Mouse (Mus musculus): ENCODE data around the gene Fbxl14.

Gene Fbxl14

GRCm38 (mm10) chr6:119500086-119500485 lies 20.6 kb downstream of the Fbxl14 start:
- no peak for DNase-seq

DNA sequence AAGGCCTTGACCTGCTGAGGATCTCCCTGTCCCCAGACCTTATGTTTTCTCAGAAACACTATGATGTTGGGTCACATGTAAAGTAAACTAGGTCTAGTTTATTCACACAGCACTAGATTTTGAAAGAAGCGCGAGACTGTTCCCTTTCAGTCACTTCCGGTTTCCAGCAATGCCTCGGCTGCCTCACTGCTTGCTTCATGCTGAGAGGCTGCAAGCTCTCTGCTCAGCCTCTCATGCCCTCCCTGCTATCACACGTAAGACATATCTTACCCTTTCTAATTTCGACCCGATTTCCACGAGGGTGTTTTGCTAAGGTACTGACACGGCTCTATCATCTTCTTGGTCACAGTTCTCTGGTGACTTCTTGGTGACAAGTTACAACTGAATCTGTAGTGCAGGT lies 22.6 kb downstream of the Fbxl14 start:
- DNase-seq, result no peak

GRCm38 (mm10) chr6:119504756-119505155 lies 25.3 kb downstream of the Fbxl14 start:
- peak in 1 of 2 experiments; percentile 53 for DNase-seq

GRCm38 (mm10) chr6:119505525-119506225 lies 26.2 kb downstream of the Fbxl14 start:
- no peak for DNase-seq

DNA sequence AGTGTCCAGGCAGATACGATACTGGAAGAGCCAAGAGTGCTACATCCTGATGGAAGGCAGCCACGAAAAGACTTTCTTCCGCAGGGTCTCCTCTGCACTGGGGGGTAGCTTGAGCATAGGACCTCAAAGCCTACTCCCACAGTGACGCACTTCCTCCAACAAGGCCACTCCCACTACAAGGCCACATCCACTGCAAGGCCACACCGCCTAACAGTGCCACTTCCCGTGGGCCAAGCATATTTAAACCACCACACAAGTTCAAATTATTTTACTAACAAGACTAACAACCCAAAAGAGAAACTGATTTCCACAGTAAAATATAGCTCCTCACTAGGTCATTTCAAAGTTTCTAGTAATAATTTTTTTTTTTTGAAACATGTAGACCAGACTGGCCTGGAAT lies 28.8 kb downstream of the Fbxl14 start:
- no peak for DNase-seq

GRCm38 (mm10) chr6:119508634-119509375 lies 29.3 kb downstream of the Fbxl14 start:
- DNase-seq, result peak in 1 of 2 experiments; percentile 34

- DNase-seq, result no peak
These were observed 30.1 kb downstream of the Fbxl14 start for GRCm38 (mm10) chr6:119509437-119510037.

DNA sequence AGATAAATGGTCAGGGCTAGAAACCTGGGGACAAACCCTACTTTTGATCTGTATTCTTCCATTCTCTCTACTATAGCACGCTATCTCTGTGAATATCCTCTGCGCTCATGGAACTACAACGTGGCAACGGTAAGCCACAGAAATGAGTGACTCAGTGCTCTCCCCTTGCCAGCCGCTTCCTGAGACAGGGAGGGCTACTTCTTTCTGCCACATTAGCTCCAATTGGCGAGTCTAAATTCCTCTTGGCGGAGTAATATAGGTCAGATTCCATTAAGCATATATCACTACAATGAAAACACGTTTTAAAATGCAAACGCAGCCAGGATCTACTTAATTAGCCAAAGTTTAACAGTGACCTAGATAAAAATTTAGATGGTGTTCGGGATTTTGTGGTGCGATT lies 33.2 kb downstream of the Fbxl14 start:
- DNase-seq, result no peak

GRCm38 (mm10) chr6:119513452-119513851 lies 34.0 kb downstream of the Fbxl14 start:
- no peak for DNase-seq

DNA sequence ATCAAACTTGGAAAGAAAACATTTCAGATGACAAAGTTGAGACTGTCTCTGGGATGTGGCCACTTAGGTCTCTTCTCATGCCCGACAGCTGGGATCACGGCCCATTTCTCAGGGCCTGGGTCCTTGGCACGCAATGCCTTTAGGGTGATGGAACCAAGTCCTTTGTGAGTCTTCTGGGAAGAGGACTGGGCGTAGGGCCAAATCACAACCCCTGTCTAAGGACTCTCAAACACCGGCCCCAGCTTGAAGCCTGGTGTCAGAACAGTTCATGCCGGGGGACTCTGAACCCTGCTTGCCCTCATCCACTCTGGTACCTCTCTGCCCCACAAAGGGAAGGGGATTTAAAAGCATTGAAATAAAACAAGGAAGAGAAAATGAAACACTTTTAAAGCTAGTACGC lies 34.6 kb downstream of the Fbxl14 start:
- DNase-seq, result peak in 1 of 2 experiments; percentile 39

DNA sequence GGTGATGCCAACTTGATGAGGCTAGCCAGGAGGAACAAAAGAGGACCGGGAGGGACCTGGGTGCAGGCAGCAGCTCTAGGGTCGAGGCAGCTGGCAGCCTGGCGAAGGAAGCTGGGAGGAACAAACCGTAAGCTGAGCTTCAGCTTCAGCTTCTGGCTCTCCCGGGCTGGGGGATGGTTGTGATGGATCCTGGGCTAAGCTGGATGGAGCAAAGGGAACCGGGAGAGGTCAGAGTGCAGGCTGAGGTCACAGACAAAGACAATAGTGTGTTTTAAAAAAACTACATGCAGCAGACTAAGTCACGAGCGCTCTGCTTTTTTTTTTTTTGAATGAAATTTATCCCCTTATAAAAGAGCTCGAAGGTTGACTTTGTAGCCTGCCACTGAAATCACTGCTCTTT lies 41.3 kb downstream of the Fbxl14 start:
- DNase-seq, result peak in 1 of 2 experiments; percentile 26

GRCm38 (mm10) chr6:119521482-119521900 lies 42.0 kb downstream of the Fbxl14 start:
- no peak for DNase-seq

GRCm38 (mm10) chr6:119521931-119522391 lies 42.5 kb downstream of the Fbxl14 start:
- no peak for DNase-seq

GRCm38 (mm10) chr6:119526498-119526897 lies 47.0 kb downstream of the Fbxl14 start:
- DNase-seq, result no peak

GRCm38 (mm10) chr6:119529659-119530058 lies 50.2 kb downstream of the Fbxl14 start:
- DNase-seq, result no peak
